Mouse (Mus musculus): Measurements from ENCODE around the gene Card10. TPM values are rescaled to one million over a fixed set of nuclear protein-coding genes. Genes with fewer than 3 reads are reported as not detected.
A peak's percentile ranks its signal among the peaks of the same experiment; 100 is the strongest.

The Card10 gene
- polyA plus RNA-seq, 1 experiment from 2014 or later = 2.6 TPM

GRCm38 (mm10) chr15:78831720-78832657 is 29.1 kb upstream of the Card10 start:
- 53% methylated on average over 19 of the region's 19 CpGs for WGBS
- Histone ChIP-seq H3K4me3 (peak overlapping the region; percentile 7), H3K27ac (peak overlapping the region; percentile 87), H3K4me1 (peaks cover 67% of the 10 kb centered on the region), H3K36me3 (replicated peaks) (no peaks in the 10 kb centered on the region), H3K27me3 (ENCODE audit: poor library complexity, severe bottlenecking) (peaks cover 42% of the 10 kb centered on the region), H3K9me3 (0 out of 2 replicates have a peak, but pooled peaks cover 5% of the 10 kb centered on the region)
- no peak for DNase-seq (ENCODE audit: extremely low spot score, low spot score)

- no peak for DNase-seq (ENCODE audit: extremely low spot score, low spot score)
These were observed 28.2 kb upstream of the Card10 start for GRCm38 (mm10) chr15:78830742-78831719.

GRCm38 (mm10) chr15:78829636-78830035 is 26.8 kb upstream of the Card10 start:
- H3K9me3 ChIP-seq = no peaks in the 10 kb centered on the region
- H3K27me3 ChIP-seq (ENCODE audit: poor library complexity, severe bottlenecking) = peaks cover 62% of the 10 kb centered on the region
- DNase-seq (ENCODE audit: extremely low spot score, low spot score) = no peak
- H3K4me1 ChIP-seq = peaks cover 51% of the 10 kb centered on the region
- WGBS = 90% methylated on average over 1 of the region's 1 CpGs
- no peak overlapping the region for H3K27ac ChIP-seq
- no peak overlapping the region for H3K4me3 ChIP-seq
- H3K36me3 ChIP-seq (replicated peaks) = no peaks in the 10 kb centered on the region

More at GRCm38 (mm10) chr15:78830742-78831719, 28.2 kb upstream of the Card10 start:
- H3K4me3 ChIP-seq = no peak overlapping the region
- H3K27me3 ChIP-seq (ENCODE audit: poor library complexity, severe bottlenecking) = peaks cover 51% of the 10 kb centered on the region
- H3K9me3 ChIP-seq = no peaks in the 10 kb centered on the region
- 71% methylated on average over 10 of the region's 10 CpGs for WGBS
- no peaks in the 10 kb centered on the region for H3K36me3 ChIP-seq (replicated peaks)
- peaks cover 65% of the 10 kb centered on the region for H3K4me1 ChIP-seq
- H3K27ac ChIP-seq = peak overlapping the region; percentile 87; the same call in 1 of the 2 replicates

GRCm38 (mm10) chr15:78828315-78828714 is 25.5 kb upstream of the Card10 start:
- no peaks in the 10 kb centered on the region for H3K36me3 ChIP-seq (replicated peaks)
- no peak for DNase-seq (ENCODE audit: extremely low spot score, low spot score)
- H3K4me1 ChIP-seq = peaks cover 38% of the 10 kb centered on the region
- H3K27me3 ChIP-seq (ENCODE audit: poor library complexity, severe bottlenecking) = peaks cover 52% of the 10 kb centered on the region
- 27% methylated on average over 5 of the region's 5 CpGs for WGBS
- H3K4me3 ChIP-seq = no peak overlapping the region
- no peaks in the 10 kb centered on the region for H3K9me3 ChIP-seq
- H3K27ac ChIP-seq = no peak overlapping the region

GRCm38 (mm10) chr15:78826213-78827204 is 23.7 kb upstream of the Card10 start:
- Histone ChIP-seq H3K4me1 (peaks cover 20% of the 10 kb centered on the region), H3K27ac (0 out of 2 replicates have a peak overlapping the region, but pooled peaks have one; percentile 21), H3K9me3 (no peaks in the 10 kb centered on the region), H3K4me3 (no peak overlapping the region), H3K36me3 (replicated peaks) (no peaks in the 10 kb centered on the region), H3K27me3 (ENCODE audit: poor library complexity, severe bottlenecking) (peaks cover 44% of the 10 kb centered on the region)
- DNase-seq (ENCODE audit: extremely low spot score, low spot score) = peak; percentile 75
- WGBS = 25% methylated on average over 28 of the region's 28 CpGs

- no peaks in the 10 kb centered on the region for H3K9me3 ChIP-seq
- peaks cover 8% of the 10 kb centered on the region; the same call in 1 of the 2 replicates for H3K4me1 ChIP-seq
- H3K27me3 ChIP-seq (ENCODE audit: poor library complexity, severe bottlenecking) = peaks cover 10% of the 10 kb centered on the region
- WGBS = 82% methylated on average over 6 of the region's 6 CpGs
- H3K36me3 ChIP-seq (replicated peaks) = no peaks in the 10 kb centered on the region
- no peak overlapping the region for H3K27ac ChIP-seq
- H3K4me3 ChIP-seq = no peak overlapping the region
- DNase-seq (ENCODE audit: extremely low spot score, low spot score) = no peak
These were observed 13.2 kb upstream of the Card10 start for GRCm38 (mm10) chr15:78816074-78816391.

GRCm38 (mm10) chr15:78815314-78816073 is 12.7 kb upstream of the Card10 start:
- peaks cover 6% of the 10 kb centered on the region; the same call in 1 of the 2 replicates for H3K4me1 ChIP-seq
- H3K27me3 ChIP-seq (ENCODE audit: poor library complexity, severe bottlenecking) = peaks cover 5% of the 10 kb centered on the region
- H3K36me3 ChIP-seq (replicated peaks) = no peaks in the 10 kb centered on the region
- 67% methylated on average over 11 of the region's 11 CpGs for WGBS
- no peak overlapping the region for H3K4me3 ChIP-seq
- no peak overlapping the region for H3K27ac ChIP-seq
- no peaks in the 10 kb centered on the region for H3K9me3 ChIP-seq
- no peak for DNase-seq (ENCODE audit: extremely low spot score, low spot score)

GRCm38 (mm10) chr15:78813603-78814002 is 10.8 kb upstream of the Card10 start:
- H3K4me3 ChIP-seq = no peak overlapping the region
- DNase-seq (ENCODE audit: extremely low spot score, low spot score) = no peak
- no peak overlapping the region for H3K27ac ChIP-seq
- H3K27me3 ChIP-seq (ENCODE audit: poor library complexity, severe bottlenecking) = no peaks in the 10 kb centered on the region
- H3K9me3 ChIP-seq = no peaks in the 10 kb centered on the region
- no peaks in the 10 kb centered on the region for H3K36me3 ChIP-seq (replicated peaks)
- peaks cover 16% of the 10 kb centered on the region for H3K4me1 ChIP-seq
- 94% methylated on average over 4 of the region's 4 CpGs for WGBS

GRCm38 (mm10) chr15:78810146-78810545 is 7.3 kb upstream of the Card10 start:
- Histone ChIP-seq H3K27me3 (ENCODE audit: poor library complexity, severe bottlenecking) (peaks cover 31% of the 10 kb centered on the region), H3K9me3 (no peaks in the 10 kb centered on the region), H3K36me3 (replicated peaks) (no peaks in the 10 kb centered on the region), H3K4me3 (no peak overlapping the region), H3K4me1 (peaks cover 30% of the 10 kb centered on the region), H3K27ac (no peak overlapping the region)
- no peak for DNase-seq (ENCODE audit: extremely low spot score, low spot score)
- WGBS = 90% methylated on average over 9 of the region's 9 CpGs

GRCm38 (mm10) chr15:78809739-78810138 is 6.9 kb upstream of the Card10 start:
- no peak for DNase-seq (ENCODE audit: extremely low spot score, low spot score)
- no peaks in the 10 kb centered on the region for H3K9me3 ChIP-seq
- peaks cover 35% of the 10 kb centered on the region for H3K27me3 ChIP-seq (ENCODE audit: poor library complexity, severe bottlenecking)
- H3K4me3 ChIP-seq = no peak overlapping the region
- 80% methylated on average over 9 of the region's 9 CpGs for WGBS
- H3K27ac ChIP-seq = no peak overlapping the region
- peaks cover 31% of the 10 kb centered on the region for H3K4me1 ChIP-seq
- no peaks in the 10 kb centered on the region for H3K36me3 ChIP-seq (replicated peaks)

GRCm38 (mm10) chr15:78808980-78809379 is 6.1 kb upstream of the Card10 start:
- H3K27ac ChIP-seq = no peak overlapping the region
- H3K27me3 ChIP-seq (ENCODE audit: poor library complexity, severe bottlenecking) = peaks cover 42% of the 10 kb centered on the region
- WGBS = 78% methylated on average over 2 of the region's 2 CpGs

More at GRCm38 (mm10) chr15:78808980-78809379, 6.1 kb upstream of the Card10 start:
- H3K36me3 ChIP-seq (replicated peaks) = no peaks in the 10 kb centered on the region
- H3K4me3 ChIP-seq = no peak overlapping the region
- DNase-seq (ENCODE audit: extremely low spot score, low spot score) = no peak
- H3K4me1 ChIP-seq = peaks cover 38% of the 10 kb centered on the region
- no peaks in the 10 kb centered on the region for H3K9me3 ChIP-seq
